Mouse (Mus musculus) retina, embryonic 14.5 days (tissue): ENCODE measurements at regions not wholly inside any gene's neighbourhood (a gene's known extent, or its start where the extent isn't known, plus 50 kb on each side); places are given as distances from the start of the nearest gene placed in this dataset.
A peak's percentile ranks its signal among the peaks of the same experiment; 100 is the strongest.

ENCODE experiments used
- DNase-seq: peaks from one replicate; pipeline ENCODE4 v3.0.0-alpha.2; 2015; ENCODE audit warnings: low spot score

DNA sequence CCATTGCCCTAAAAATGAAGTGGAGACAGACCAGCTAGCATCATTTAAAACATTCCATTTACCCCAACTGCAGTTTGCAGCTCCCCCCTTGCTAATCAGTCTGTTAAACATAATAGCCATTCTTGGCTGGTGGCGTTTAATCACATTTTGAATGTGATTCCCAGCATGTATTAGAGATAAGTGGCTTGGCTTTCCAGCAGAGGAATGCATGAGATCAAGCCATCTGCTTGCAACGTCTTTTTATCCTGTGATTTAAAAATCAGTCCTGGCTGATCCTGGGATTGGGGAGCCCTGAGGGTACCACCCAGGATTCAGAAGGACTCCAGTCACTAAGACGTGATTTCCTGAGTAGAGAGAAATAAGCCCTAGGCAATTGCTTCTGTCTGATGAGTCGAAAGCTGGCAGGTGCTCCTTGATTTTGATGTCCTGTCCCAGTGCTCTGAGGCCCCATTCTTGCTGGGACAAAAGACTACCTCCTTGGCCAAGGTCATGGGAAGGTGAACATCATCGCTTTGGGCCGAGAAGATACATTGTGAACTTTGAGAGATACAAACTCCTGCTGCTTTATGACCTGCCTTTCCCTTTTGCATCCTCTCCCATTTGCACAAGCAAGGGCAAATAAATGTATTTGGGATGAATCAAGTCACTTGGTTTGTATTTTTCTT is 623.8 kb downstream of the Tmem132b start:
- DNase-seq: peak; percentile 63

DNA sequence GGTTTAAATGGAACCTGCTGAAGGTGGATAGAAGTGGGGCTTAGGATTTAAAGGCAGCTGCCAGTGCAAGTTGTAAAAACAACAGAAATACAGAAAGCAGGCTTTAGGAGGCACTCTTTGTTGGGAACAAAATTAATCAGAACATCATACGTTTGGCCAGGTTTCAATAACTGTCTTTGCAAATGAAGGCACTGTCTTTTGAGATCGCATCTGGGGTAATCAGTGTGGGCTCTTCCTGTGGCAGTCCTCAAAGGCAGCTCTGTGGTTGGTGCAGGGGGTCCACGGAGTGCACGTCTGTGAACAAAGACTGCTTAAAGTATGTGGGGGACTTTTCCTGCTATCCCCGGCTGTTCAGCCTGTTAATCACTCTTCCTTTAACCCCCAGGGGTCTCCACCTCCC is 654.5 kb downstream of the Tmem132b start:
- no peak for DNase-seq

DNA sequence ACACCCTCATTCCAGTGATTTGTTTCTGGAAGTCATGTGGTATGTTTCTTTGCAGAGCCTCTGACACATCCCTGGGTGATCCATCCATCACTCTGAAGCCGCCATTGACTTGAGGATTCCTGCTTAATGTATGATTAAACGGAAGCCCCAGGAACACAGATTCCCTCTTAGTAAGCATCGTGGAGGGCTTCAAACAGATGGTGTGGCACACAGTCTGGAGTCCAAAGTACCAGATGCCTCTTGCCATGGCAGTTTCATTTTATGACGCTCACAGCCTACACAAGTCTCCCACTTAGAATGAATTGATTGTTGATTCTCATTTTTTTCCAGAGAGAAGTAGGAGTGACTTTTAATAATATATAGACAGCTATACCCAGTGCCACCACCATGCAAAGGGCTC is 668.3 kb downstream of the Tmem132b start:
- no peak for DNase-seq

DNA sequence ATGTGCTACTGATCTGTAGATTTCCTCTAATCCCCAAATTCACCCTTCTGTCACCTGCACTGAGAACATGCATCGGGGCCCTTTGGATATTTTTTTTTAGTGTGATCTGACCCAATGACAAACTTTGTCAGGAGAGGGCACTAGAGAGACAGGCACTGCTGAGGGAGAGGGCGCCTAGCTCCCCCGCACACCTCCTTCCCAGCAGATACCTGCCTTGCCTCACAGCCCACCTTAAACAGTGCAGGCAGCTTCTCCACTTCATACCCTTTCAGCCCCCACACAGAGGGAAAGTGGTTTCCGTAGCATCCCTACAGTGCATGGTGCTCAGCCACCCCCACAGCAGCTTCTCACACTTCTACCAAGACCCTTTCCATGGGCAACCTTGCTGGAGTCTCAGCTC is 670.0 kb downstream of the Tmem132b start:
- peak; percentile 70 for DNase-seq

DNA sequence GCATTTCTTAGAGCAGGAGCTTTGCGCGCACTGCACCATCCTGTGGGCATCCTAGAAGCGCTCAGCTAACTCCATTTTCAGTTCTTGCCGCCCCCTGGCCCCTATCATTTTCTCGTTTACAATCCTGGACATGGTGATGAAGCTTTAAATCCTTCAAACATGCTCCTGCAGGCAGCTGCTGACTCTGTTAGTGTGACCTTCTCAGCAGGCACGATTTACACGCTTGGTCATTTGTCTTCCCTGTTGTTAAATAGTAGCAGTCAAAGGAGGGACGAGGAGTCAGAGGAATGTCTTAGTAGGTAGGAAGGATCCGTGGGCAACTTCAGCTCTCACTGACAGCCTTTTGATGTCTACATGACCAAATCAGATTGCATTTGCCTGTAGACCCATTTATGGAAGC is 670.4 kb downstream of the Tmem132b start:
- DNase-seq: no peak

DNA sequence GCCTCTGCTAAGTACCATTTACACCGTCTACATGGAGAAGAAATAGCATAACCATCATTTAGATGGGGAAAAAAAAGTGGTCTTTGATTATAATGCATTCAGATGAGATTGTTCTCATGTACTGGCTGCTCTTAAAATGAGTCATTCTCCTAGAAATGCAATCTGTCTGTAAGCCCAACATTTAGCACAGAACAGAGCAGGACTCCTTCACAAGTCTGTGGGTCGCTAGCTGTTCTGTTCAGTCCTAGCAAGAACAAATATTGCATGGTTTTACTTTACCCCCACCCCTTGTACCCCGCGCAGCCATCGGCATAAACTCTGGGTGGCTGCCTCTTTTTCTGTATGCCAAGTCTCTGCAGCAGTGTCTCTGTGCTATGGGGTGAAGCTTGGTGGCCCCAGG is 685.4 kb downstream of the Tmem132b start:
- DNase-seq: no peak

DNA sequence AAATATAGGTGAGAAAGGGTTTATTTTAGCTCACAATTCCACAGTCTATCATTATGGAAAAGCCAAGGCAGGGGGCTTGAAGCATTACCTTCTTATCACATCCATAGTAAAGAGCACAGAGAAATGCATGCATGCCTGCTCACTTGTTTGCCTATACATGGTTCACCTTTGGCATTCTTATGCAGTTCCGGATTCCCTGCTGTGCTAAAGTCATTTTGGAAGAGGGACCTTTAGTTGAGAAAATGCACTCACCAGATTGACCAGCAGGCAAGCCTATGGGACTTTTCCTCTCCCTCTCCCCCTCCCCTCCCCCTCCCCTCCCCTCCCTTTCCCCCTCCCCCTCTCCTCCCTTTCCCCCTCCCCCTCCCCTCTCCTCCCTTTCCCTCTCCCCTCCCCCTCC is 686.2 kb downstream of the Tmem132b start:
- DNase-seq: no peak

DNA sequence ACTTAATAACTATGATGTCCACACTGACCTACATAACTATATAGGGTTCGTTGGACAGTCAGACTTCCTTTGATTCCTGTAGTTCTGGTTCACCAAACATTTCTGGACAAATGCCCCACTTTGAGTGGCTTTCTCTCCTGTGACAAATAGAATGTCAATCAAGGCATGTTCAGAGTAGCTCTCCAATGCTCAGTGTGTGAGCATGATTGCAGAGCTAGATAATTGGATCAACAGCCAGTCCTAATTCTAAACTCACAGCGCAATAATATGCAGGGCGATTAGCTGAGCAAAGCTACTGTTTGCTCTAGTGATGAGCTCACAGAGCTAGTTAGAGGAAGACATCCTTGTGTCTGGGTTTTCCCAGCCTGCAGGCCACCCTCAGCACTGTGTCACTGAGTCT is 692.1 kb downstream of the Tmem132b start:
- DNase-seq: peak; percentile 57

DNA sequence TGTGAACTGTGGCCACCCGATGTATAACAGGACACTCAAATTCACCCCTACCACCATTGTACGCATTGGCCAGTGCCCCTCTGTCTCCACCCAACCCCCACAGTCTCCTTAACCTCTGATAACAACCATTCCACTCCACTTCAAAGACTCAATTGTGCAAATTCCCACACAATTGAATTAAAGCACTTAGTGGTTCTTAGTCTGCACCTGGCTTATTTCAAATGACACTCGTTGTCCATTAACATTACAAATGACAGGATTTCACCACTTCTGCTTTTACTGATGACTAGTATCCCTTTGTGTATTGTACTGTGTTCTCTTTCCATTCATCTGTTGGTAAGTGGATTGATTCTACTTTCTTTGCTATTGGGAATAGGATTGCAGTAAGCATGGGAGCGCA is 699.2 kb downstream of the Tmem132b start:
- DNase-seq: no peak

DNA sequence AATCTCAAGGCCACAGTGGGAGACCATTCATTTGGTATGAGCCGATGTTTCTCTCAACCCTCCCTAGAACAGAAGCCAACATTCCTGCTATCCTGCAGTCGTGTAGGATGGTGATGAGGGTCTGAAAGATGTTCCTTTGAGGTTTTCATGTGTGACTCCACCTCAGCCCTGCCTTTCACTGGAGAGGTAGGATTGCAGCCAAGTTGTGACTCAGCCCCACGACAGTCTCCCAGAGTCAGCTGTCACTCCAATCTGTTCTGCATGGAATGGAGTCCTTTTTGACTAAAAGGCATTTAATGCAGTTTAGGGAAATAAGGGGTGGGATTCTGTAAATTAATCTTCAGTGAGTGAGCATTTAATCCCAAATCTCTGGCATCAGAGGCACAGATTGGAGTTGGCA is 706.5 kb downstream of the Tmem132b start:
- no peak for DNase-seq

DNA sequence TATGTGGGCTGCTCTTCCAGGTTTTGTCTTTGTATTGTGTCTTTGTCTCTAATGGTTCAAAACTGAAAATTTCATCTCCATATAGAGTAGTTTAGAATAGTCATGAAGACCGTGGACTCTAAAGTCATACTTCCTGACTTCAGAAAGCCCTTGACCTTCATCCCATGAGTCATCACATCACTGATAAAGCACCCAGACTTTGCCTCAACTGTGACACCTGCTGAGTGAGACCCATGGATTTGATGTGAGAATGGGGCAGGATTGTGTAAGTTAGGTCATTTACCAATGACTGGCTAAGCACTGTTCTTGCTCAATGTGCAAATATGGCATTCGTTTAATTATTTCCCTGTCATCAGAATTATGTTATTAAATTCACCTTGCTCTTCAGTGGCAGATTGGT is 714.2 kb downstream of the Tmem132b start:
- no peak for DNase-seq

DNA sequence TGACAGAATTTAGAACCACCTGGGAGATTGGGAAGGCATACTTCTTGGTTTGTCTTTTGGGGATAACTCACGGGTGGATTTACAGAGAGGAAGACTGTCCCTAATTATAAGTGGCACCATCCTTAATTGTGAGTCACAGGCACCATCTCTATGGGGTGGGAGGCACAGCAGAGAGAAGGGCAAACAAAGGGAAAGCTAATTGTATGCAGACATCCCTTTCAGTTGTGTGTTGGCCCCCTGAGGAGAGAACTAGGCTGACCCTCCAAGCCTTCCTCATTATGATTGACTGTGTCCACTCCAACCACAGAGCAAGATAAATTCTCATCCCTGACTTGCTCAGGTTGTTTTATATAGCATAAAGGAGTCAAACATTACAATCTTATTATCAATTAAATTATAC is 718.8 kb downstream of the Tmem132b start:
- peak; percentile 74 for DNase-seq

DNA sequence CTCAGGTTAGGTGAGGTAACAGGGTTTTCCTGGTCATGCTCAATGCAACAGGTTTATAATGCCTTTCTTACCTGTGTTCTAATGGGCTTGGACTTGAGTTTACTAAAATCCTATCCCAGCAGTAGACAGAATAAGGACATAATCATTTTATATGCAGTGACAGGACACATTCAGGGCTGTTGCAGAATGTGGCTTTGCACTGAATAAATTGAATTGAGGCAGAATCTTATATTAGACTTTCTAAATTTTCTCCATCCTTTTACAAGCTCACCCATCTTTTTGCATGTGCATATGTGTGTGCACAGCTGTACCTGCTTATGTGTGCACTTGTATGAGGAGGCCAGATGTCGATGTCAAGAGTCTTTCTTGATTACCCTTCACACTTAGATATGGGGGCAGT is 723.1 kb downstream of the Tmem132b start:
- DNase-seq: no peak

DNA sequence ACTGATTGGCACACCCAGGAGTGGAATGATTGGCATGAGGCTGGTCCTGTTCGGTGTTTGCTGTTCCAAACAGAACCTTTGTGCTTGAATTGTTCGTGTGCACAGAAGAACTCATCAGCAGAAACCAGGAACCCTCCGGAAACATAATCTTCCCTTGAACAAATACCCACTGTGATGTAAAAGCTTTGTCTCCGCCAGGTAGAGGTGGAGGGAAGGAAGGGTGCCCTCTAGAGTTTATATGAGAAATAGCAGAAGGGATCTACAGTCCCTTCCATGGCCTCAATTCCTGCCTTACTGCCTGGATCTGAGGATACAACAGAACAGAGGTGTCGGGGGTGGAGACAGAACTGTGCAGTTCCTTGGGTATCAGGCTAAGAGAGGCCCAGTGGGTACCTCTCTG is 726.3 kb downstream of the Tmem132b start:
- no peak for DNase-seq

DNA sequence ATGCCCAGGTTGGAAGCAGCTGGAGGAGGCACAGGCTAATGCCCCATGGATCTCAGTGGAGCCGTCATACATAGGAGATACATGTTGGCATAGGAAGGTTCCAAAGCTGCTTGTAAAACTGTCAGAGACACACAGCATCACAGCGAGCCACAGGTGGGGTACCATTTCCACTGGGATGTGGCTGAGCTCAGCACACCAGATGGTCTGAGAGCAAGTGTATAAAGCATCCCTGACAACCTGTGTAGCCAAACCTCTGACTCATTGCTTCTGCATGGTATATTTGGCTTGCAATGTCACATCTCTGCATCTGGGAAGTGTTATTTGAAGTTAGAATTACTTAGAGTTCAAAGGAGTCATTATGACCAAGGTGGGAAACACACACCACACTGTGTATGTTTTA is 734.9 kb downstream of the Tmem132b start:
- DNase-seq: no peak

DNA sequence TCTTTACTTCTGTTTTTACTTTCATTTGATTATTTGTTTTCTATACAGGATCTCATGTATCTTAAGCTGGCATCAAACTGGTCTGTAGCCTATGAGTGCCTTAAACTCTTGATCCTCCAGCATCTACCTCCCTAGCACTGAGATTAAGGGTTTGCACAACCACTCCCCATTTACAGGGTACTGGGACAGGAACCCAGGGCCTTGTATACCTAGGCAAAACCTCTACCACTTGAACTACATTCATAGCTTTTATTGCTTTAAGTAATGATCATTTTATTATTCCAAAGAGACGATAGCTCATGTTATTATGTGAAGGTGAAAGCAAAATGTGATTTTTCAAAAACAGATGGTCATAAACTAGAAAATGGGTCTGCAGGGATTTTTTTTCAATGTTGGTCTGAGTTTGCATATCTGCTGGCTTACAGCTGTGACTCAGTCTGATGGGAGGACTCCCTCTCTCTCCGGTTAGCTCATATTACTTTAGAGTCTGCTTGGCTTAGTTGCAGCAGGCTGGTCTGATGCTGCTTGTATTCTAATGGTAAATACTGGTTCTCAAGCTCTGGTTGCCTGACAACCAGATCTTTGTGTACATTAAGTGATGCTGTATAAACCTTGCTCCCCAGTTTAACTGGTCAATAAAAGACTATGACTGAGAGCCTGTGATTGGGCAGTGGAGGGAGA is 735.5 kb downstream of the Tmem132b start:
- DNase-seq: no peak

DNA sequence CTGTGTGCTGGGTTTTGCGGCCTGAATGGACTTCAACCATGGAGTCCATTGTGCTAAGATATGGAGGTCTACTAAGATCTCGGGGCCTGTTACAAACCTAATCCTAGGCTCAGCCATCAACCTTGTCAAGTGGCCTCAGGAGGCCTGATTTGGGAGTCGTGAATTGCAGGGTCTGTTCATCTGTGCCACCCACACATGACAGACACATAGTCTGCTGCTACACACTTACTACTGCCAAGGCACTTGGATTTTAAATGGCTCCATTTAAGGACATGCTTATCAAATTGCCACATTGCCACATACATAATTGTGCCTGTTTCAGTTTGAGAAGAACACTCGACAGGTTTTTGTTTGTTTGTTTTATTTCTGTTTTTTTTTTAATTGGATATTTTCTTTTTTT is 737.0 kb downstream of the Tmem132b start:
- no peak for DNase-seq

DNA sequence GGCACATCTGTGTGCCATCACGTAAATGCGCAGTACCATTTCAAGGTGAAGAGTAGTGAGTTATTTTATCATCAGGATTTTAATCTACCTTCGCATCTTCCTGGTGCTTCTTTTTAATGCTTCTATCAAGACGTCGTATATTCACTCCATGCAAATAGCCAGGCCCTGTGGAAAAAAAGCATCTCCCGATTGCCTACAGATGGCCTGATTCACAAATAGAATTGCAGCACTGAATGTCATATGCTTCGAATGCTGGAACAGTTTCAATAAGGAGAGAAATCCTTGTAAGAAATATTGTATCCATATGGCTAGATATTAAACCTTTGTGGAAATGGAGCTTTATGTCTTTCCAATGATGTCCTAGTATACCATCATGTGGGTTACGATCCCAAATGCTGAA is 742.7 kb downstream of the Tmem132b start:
- DNase-seq: no peak

DNA sequence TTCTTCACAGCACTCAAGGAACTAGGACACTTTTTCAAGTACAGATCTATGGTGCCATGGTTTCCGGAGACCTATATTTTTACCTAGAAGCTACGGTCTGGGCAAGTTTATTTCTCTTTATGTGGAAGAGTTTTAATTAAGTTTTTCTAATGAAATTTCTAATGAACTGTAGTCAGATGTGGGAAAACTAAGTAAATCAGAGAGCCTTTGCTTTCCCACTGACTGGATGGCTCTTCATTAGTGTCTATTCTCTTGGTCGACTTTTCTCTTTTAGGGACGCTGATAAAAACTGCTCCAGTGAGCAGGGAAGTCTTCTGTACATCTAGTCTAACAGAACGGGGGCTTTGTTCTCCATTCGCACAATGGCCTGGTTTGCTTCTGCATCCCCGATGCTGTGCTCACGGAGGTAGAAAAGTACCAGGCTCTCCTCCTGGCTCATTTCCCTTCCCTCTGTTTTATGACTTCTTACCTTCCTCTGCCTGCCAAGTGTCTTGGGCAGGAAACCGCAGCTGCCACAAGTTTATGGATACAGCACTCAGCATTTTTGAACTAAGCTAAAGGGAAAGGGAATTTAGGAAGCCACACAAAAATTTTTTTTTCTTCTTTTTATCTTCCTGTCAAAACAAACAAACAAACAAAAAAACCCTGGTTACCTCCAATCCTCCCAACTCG is 749.6 kb downstream of the Tmem132b start:
- DNase-seq: peak; percentile 71

DNA sequence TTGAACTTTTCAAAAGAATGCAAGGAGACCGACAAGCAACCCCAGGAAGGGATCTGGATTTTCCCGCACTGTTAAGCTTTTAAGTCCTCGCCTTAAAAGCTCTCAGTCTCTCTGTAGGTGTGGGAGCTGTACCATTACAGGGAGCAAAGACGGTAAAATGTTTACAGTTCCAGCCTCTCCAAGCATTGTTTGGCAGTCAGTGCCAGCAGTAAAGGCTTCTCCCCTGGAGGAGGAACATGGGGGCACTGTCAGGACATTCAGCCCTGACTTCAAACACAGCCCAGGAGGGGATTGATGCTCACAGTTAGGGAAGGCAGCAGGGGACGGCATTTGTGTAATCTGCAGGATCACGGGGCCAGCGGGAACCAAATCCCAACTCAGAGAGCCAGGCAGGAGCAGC is 750.2 kb downstream of the Tmem132b start:
- peak; percentile 48 for DNase-seq

DNA sequence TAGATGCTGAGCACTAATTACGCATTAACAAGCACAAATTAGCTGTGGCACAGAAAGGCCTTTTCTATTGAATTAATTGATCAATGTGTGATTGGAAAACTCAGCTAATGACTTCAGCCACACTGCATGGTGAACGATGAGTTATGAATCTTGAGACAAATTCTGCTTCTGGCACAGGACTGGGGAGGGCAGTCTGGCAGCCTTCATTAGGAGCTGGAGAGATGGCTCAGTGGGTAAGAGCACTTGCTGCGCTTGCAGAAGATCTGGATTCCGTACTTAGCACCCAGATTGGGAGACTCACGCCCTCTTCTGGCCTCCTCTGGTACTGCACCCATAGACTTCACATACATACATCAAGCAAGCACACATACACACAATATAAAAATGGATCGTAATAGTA is 793.3 kb downstream of the Tmem132b start:
- DNase-seq: no peak

DNA sequence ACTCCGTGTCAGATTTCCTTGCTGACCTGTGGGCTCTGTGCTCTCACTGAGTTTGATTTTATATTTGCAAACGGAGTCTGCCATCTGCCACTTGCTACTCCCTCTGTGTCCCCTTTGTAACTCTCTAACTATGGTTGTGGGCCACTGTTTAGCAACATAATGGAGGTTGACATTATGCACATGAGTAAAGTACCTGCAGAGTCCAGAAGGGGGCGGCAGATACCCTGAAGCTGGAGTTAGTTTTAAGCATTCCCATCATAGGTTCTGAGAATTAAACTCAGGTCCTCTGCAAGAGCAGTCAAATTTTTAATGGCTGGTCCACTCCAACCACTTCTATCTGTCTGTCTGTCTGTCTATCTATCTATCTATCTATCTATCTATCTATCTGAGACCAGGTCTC is 796.7 kb downstream of the Tmem132b start:
- peak; percentile 63 for DNase-seq

DNA sequence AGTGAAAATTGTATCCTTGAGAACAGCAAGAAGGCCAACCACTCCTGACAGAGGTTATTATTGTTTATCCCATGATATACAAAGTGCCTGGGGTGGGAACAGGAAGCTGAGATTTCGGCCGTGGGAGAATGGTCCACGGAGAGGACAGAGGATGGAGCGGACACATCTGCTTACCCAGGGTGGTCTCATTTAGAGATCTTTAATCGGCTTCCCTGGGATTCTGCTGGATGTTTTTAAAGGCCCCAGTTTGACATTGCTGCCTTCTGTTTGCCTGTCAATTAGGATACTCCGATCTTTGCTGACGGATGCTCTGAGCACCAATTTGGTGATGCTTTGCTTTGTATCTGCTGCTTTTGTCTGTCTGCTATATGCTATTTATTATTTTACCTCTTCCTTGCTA is 803.5 kb downstream of the Tmem132b start:
- DNase-seq: peak; percentile 84
